Mouse (Mus musculus): ENCODE data around the gene Trim31. TPM values are rescaled to one million over a fixed set of nuclear protein-coding genes. Genes with fewer than 3 reads are reported as not detected.

Gene Trim31
- polyA plus RNA-seq, 2 experiments = not detected

GRCm38 (mm10) chr17:36942391-36942790 lies 44.5 kb downstream of the Trim31 start:
- Histone ChIP-seq H3K9ac (replicated peaks) (no peak overlapping the region), H3K4me2 (ENCODE audit: low read depth) (no peak overlapping the region), H3K27me3 (ENCODE audit: control insufficient read depth, insufficient read depth, low read length) (peaks cover 57% of the 10 kb centered on the region), H3K36me3 (replicated peaks; ENCODE audit: control insufficient read depth, insufficient read depth, low read depth) (no peaks in the 10 kb centered on the region), H3K9me3 (ENCODE audit: control insufficient read depth, low read length) (no peaks in the 10 kb centered on the region), H3K4me1 (replicated peaks; ENCODE audit: control insufficient read depth in 2 of 2, insufficient read depth in 2 of 2, low read length in 1 of 2) (no peaks in the 10 kb centered on the region), H3K4me3 (ENCODE audit: insufficient read depth in 1 of 2, low read depth in 2 of 2, low read length in 2 of 2) (no peak overlapping the region), H3K27ac (no peak overlapping the region)
- ATAC-seq (ENCODE audit: insufficient read depth) (no peak), DNase-seq (ENCODE audit: low read depth in 3 of 3, low spot score in 3 of 3) (no peak)
- WGBS (ENCODE audit: insufficient replicate concordance) = 39% methylated on average over 10 of the region's 10 CpGs
- no peak for TF ChIP-seq CTCF (IDR thresholded peaks at IDR 0.05; ENCODE audit: low read depth)
- TF ChIP-seq EP300 (IDR thresholded peaks at IDR 0.05; ENCODE audit: low read depth) = no peak

- no peak for DNase-seq (ENCODE audit: low read depth in 3 of 3, low spot score in 3 of 3)
- TF ChIP-seq CTCF (IDR thresholded peaks at IDR 0.05; ENCODE audit: low read depth) (no peak), EP300 (IDR thresholded peaks at IDR 0.05; ENCODE audit: low read depth) (no peak)
- peak within 1 kb of the TSS; percentile 39 for H3K4me2 ChIP-seq (ENCODE audit: low read depth)
- H3K36me3 ChIP-seq (replicated peaks; ENCODE audit: control insufficient read depth, insufficient read depth, low read depth) = no peaks in the 10 kb centered on the region
- ATAC-seq (ENCODE audit: insufficient read depth) = no peak
- H3K27me3 ChIP-seq (ENCODE audit: control insufficient read depth, insufficient read depth, low read length) = peaks cover 62% of the 10 kb centered on the region
- H3K4me1 ChIP-seq (replicated peaks; ENCODE audit: control insufficient read depth in 2 of 2, insufficient read depth in 2 of 2, low read length in 1 of 2) = 0 out of 4 replicates have a peak, but pooled peaks cover 0 to 4% of the 10 kb centered on the region in 2 experiments
- H3K9me3 ChIP-seq (ENCODE audit: control insufficient read depth, low read length) = no peaks in the 10 kb centered on the region
- H3K4me3 ChIP-seq (ENCODE audit: insufficient read depth in 1 of 2, low read depth in 2 of 2, low read length in 2 of 2) = peak within 1 kb of the TSS in 1 of 2 experiments; percentile 27; a peak in 2 of 4 replicates
- no peak within 1 kb of the TSS for H3K27ac ChIP-seq
- 2% methylated on average over 59 of the region's 59 CpGs for WGBS (ENCODE audit: insufficient replicate concordance)
- H3K9ac ChIP-seq (replicated peaks) = no peak within 1 kb of the TSS
Observed at GRCm38 (mm10) chr17:36942791-36943471, 45.0 kb downstream of the Trim31 start, which contains the start of gene Rnf39. Gene Rnf39 (plus strand): TSS chr17:36942918.

- WGBS (ENCODE audit: insufficient replicate concordance) = 22% methylated on average over 5 of the region's 5 CpGs
- Histone ChIP-seq H3K9me3 (ENCODE audit: control insufficient read depth, low read length) (no peaks in the 10 kb centered on the region), H3K4me3 (ENCODE audit: insufficient read depth in 1 of 2, low read depth in 2 of 2, low read length in 2 of 2) (no peak overlapping the region), H3K9ac (replicated peaks) (no peak overlapping the region), H3K27ac (no peak overlapping the region), H3K4me2 (ENCODE audit: low read depth) (no peak overlapping the region), H3K4me1 (replicated peaks; ENCODE audit: control insufficient read depth in 2 of 2, insufficient read depth in 2 of 2, low read length in 1 of 2) (0 out of 4 replicates have a peak, but pooled peaks cover 0 to 4% of the 10 kb centered on the region in 2 experiments), H3K36me3 (replicated peaks; ENCODE audit: control insufficient read depth, insufficient read depth, low read depth) (no peaks in the 10 kb centered on the region), H3K27me3 (ENCODE audit: control insufficient read depth, insufficient read depth, low read length) (peaks cover 63% of the 10 kb centered on the region)
- DNase-seq (ENCODE audit: low read depth in 3 of 3, low spot score in 3 of 3) = no peak
- ATAC-seq (ENCODE audit: insufficient read depth) = no peak
- TF ChIP-seq EP300 (IDR thresholded peaks at IDR 0.05; ENCODE audit: low read depth) = no peak
- no peak for TF ChIP-seq CTCF (IDR thresholded peaks at IDR 0.05; ENCODE audit: low read depth)
Observed at GRCm38 (mm10) chr17:36943691-36944090, 45.8 kb downstream of the Trim31 start.

- no peak overlapping the region for H3K27ac ChIP-seq
- no peaks in the 10 kb centered on the region; the same call in 1 of the 2 replicates for H3K36me3 ChIP-seq (replicated peaks; ENCODE audit: control insufficient read depth, insufficient read depth, low read depth)
- TF ChIP-seq EP300 (IDR thresholded peaks at IDR 0.05; ENCODE audit: low read depth) (no peak), CTCF (IDR thresholded peaks at IDR 0.05; ENCODE audit: low read depth) (0 out of 2 replicates have a peak, but pooled peaks have one; percentile 10)
- DNase-seq (ENCODE audit: low read depth in 3 of 3, low spot score in 3 of 3) (no peak), ATAC-seq (ENCODE audit: insufficient read depth) (no peak)
- H3K9ac ChIP-seq (replicated peaks) = no peak overlapping the region
- H3K9me3 ChIP-seq (ENCODE audit: control insufficient read depth, low read length) = no peaks in the 10 kb centered on the region
- H3K4me3 ChIP-seq (ENCODE audit: insufficient read depth in 1 of 2, low read depth in 2 of 2, low read length in 2 of 2) = no peak overlapping the region
- 16% methylated on average over 9 of the region's 9 CpGs for WGBS (ENCODE audit: insufficient replicate concordance)
- peaks cover 63% of the 10 kb centered on the region for H3K27me3 ChIP-seq (ENCODE audit: control insufficient read depth, insufficient read depth, low read length)
- no peak overlapping the region for H3K4me2 ChIP-seq (ENCODE audit: low read depth)
- H3K4me1 ChIP-seq (replicated peaks; ENCODE audit: control insufficient read depth in 2 of 2, insufficient read depth in 2 of 2, low read length in 1 of 2) = 0 out of 4 replicates have a peak, but pooled peaks cover 0 to 4% of the 10 kb centered on the region in 2 experiments
Observed at GRCm38 (mm10) chr17:36944121-36944775, 46.3 kb downstream of the Trim31 start.

Data from liver, embryonic 14.5 days (tissue).